Mouse (Mus musculus) neural tube, embryonic 13.5 days (tissue): ENCODE results near the gene Eef2kmt. TPM values are rescaled to one million over a fixed set of nuclear protein-coding genes. Genes with fewer than 3 reads are reported as not detected.

Source experiments
- ATAC-seq: fragments of 200-750 bp; cut with Nextera tagmentation; 2 replicates; pipeline ENCODE4 v1.8.0; 2017; ENCODE audit warnings: low read depth, mild to moderate bottlenecking, moderate TSS enrichment, moderate library complexity
- H3K27ac ChIP-seq: fragments of 300-500 bp; sonication (generic); replicated peaks from 2 replicates; pipeline ENCODE4 v1.5.1; 2015; ENCODE audit warnings: moderate library complexity, mild to moderate bottlenecking, inconsistent platforms
- H3K27me3 ChIP-seq: fragments of 300-500 bp; sonication (generic); 2 replicates; pipeline ENCODE4 v1.6.1; 2015; ENCODE audit warnings: mild to moderate bottlenecking, inconsistent platforms
- H3K36me3 ChIP-seq: fragments of 300-500 bp; sonication (generic); 2 replicates; pipeline ENCODE4 v1.6.1; 2015; ENCODE audit warnings: mild to moderate bottlenecking, inconsistent platforms
- H3K4me1 ChIP-seq: fragments of 300-500 bp; sonication (generic); replicated peaks from 2 replicates; pipeline ENCODE4 v1.6.1; 2015; ENCODE audit warnings: inconsistent platforms
- H3K4me2 ChIP-seq: fragments of 300-500 bp; sonication (generic); 2 replicates; pipeline ENCODE4 v1.6.1; 2015; ENCODE audit warnings: inconsistent platforms, mild to moderate bottlenecking, moderate library complexity
- H3K4me3 ChIP-seq: fragments of 300-500 bp; sonication (generic); 2 replicates; pipeline ENCODE4 v1.5.1; 2015; ENCODE audit warnings: mild to moderate bottlenecking, inconsistent platforms
- H3K9ac ChIP-seq: fragments of 300-500 bp; sonication (generic); 2 replicates; pipeline ENCODE4 v1.6.1; 2015; ENCODE audit warnings: moderate library complexity, mild to moderate bottlenecking, inconsistent platforms
- H3K9me3 ChIP-seq: fragments of 300-500 bp; sonication (generic); 2 replicates; pipeline ENCODE4 v1.6.1; 2016; ENCODE audit warnings: inconsistent platforms
- WGBS: fragments of 180-500 bp; shearing (Covaris S2); methylation state at CpG from one replicate; pipeline ENCODE4 v1.1.7; 2015; 5-methylcytosine and 5-hydroxymethylcytosine counted together
- polyA plus RNA-seq: library from polyadenylated mRNA; unstranded; fragments of >200 nt; fragmentation: Nextera tagmentation; extraction: Ambion mirVana; gene quantifications from 2 replicates; pipeline ENCODE4 v1.2.1, GENCODE M21; 2015

Gene Eef2kmt
- polyA plus RNA-seq = 5.5 and 8.8 TPM in 2 replicates

- 2% methylated on average over 57 of the region's 57 CpGs for WGBS
- H3K27me3 ChIP-seq = no peaks in the 10 kb centered on the region
- peak within 1 kb of the TSS; percentile 81 for H3K4me2 ChIP-seq
- no peaks in the 10 kb centered on the region for H3K9me3 ChIP-seq
- peak within 1 kb of the TSS; percentile 74 for H3K9ac ChIP-seq
- peak within 1 kb of the TSS; percentile 58 for H3K4me3 ChIP-seq
- no peaks in the 10 kb centered on the region for H3K36me3 ChIP-seq
- peak; percentile 97 for ATAC-seq
- peak within 1 kb of the TSS; percentile 68 for H3K27ac ChIP-seq
- peaks cover 15% of the 10 kb centered on the region for H3K4me1 ChIP-seq
These were observed at the start of gene Eef2kmt for GRCm38 (mm10) chr16:5255779-5256496. Gene Eef2kmt (minus strand): TSS chr16:5255983.

GRCm38 (mm10) chr16:5295238-5295637 lies 39.5 kb upstream of the Eef2kmt start:
- H3K9ac ChIP-seq = no peak overlapping the region
- no peak overlapping the region for H3K4me2 ChIP-seq
- no peak overlapping the region for H3K4me3 ChIP-seq
- no peak for ATAC-seq
- 73% methylated on average over 5 of the region's 5 CpGs for WGBS
- no peaks in the 10 kb centered on the region for H3K4me1 ChIP-seq
- H3K36me3 ChIP-seq = no peaks in the 10 kb centered on the region
- H3K27ac ChIP-seq = no peak overlapping the region
- no peaks in the 10 kb centered on the region for H3K9me3 ChIP-seq
- no peaks in the 10 kb centered on the region for H3K27me3 ChIP-seq

GRCm38 (mm10) chr16:5285376-5285775 lies 29.6 kb upstream of the Eef2kmt start:
- Histone ChIP-seq H3K9ac (no peak overlapping the region), H3K4me2 (no peak overlapping the region), H3K36me3 (no peaks in the 10 kb centered on the region), H3K9me3 (no peaks in the 10 kb centered on the region), H3K27me3 (no peaks in the 10 kb centered on the region), H3K4me1 (no peaks in the 10 kb centered on the region), H3K4me3 (no peak overlapping the region), H3K27ac (no peak overlapping the region)
- 60% methylated on average over 3 of the region's 3 CpGs for WGBS
- no peak for ATAC-seq

- H3K9me3 ChIP-seq = no peaks in the 10 kb centered on the region
- H3K4me3 ChIP-seq = no peak overlapping the region
- H3K4me2 ChIP-seq = no peak overlapping the region
- no peak overlapping the region for H3K27ac ChIP-seq
- H3K4me1 ChIP-seq = no peaks in the 10 kb centered on the region
- H3K36me3 ChIP-seq = no peaks in the 10 kb centered on the region
- ATAC-seq = no peak
- H3K9ac ChIP-seq = no peak overlapping the region
- 89% methylated on average over 9 of the region's 9 CpGs for WGBS
- no peaks in the 10 kb centered on the region for H3K27me3 ChIP-seq
These were observed 26.9 kb upstream of the Eef2kmt start for GRCm38 (mm10) chr16:5282686-5283085.

DNA sequence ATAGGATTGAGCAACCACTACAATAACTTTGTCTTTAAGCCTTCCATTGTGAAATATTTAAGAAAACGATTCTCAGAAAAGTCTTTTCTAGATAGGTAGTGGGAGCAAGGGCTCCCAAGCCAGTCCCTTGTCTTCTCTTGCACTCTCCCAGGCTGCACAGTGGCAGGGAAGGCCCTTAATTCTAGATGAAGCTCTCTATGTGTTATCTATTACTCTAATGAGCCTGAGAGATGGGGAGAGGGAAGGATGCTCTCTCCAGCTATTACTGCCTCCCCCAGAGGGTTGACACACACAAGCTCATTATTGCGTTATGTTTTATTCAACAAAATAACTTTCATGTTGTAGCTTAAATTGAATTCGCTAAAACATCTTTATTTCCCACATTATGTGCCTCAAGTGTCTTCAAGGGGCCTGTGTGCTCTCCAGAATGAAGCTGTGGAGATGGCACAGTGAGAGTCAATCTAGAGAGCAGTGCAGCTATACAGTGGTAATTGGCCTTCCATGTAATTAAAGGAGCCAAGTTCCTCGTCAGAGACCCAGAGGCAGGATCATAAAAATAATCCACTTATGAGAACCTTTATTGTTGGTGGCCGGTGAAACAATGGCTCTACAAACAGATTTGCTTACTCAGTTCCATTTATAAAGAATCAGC lies 23.9 kb upstream of the Eef2kmt start:
- H3K9me3 ChIP-seq = no peaks in the 10 kb centered on the region
- no peaks in the 10 kb centered on the region for H3K36me3 ChIP-seq
- no peak overlapping the region for H3K9ac ChIP-seq
- H3K4me3 ChIP-seq = no peak overlapping the region
- H3K4me1 ChIP-seq = no peaks in the 10 kb centered on the region
- H3K27me3 ChIP-seq = no peaks in the 10 kb centered on the region
- ATAC-seq = peak; percentile 82
- 51% methylated on average over 5 of the region's 5 CpGs for WGBS
- H3K4me2 ChIP-seq = no peak overlapping the region
- H3K27ac ChIP-seq = peak overlapping the region; percentile 52

DNA sequence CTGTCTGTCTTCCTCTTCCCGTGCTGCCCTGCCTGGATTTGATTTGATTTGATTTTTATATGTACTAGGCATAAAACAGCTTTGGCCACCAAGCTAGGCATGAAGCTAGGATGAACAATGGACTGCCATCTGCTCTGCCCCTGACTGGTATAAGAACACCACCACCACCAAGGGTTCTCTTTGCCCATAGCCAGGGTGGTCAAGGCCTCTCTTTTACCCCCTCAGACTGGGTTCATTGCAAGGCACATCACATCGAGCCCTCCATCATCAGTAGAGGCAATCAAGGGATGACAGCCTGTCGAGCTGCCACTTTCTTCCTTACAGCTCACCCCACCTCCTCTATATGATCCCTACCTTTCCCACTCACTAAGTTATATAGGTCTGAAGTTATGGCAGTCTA lies 16.6 kb upstream of the Eef2kmt start:
- H3K4me2 ChIP-seq = no peak overlapping the region
- no peaks in the 10 kb centered on the region for H3K4me1 ChIP-seq
- no peak overlapping the region for H3K27ac ChIP-seq
- H3K9ac ChIP-seq = no peak overlapping the region
- 86% methylated on average over 3 of the region's 3 CpGs for WGBS
- no peaks in the 10 kb centered on the region for H3K27me3 ChIP-seq
- H3K36me3 ChIP-seq = no peaks in the 10 kb centered on the region
- ATAC-seq = no peak
- H3K4me3 ChIP-seq = no peak overlapping the region
- H3K9me3 ChIP-seq = no peaks in the 10 kb centered on the region

- 84% methylated on average over 4 of the region's 4 CpGs for WGBS
- Histone ChIP-seq H3K9me3 (0 out of 2 replicates have a peak, but pooled peaks cover under 1% of the 10 kb centered on the region), H3K27me3 (no peaks in the 10 kb centered on the region), H3K4me2 (no peak overlapping the region), H3K4me3 (no peak overlapping the region), H3K27ac (no peak overlapping the region), H3K36me3 (no peaks in the 10 kb centered on the region), H3K4me1 (no peaks in the 10 kb centered on the region), H3K9ac (no peak overlapping the region)
- no peak; the same call in 1 of the 2 replicates for ATAC-seq
These were observed 15.7 kb upstream of the Eef2kmt start for GRCm38 (mm10) chr16:5271411-5272035.

DNA sequence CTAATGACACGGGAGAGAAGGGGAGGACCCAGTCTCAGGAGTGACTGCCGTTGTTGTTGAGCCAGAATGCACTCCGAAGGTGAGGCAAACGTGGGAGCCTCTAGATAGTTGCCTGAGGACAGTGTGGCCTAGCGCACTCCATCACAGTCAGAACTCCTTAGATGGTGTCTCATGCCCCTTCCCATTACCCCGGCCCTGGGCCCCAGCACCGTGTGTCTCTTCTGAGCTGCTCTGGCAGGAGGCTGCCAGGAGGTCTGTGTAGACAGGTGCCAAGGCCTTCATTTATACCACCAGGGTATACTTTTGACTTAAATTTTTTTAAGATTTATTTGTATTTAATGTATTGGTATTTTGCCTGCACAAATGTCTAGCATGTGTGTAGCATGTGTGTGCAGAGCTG lies 8.1 kb upstream of the Eef2kmt start:
- H3K4me3 ChIP-seq = no peak overlapping the region
- WGBS = 85% methylated on average over 7 of the region's 7 CpGs
- no peak overlapping the region for H3K9ac ChIP-seq
- H3K36me3 ChIP-seq = no peaks in the 10 kb centered on the region
- no peaks in the 10 kb centered on the region for H3K27me3 ChIP-seq
- H3K9me3 ChIP-seq = peaks cover 11% of the 10 kb centered on the region; the same call in 1 of the 2 replicates
- no peak overlapping the region for H3K4me2 ChIP-seq
- H3K27ac ChIP-seq = no peak overlapping the region
- no peak for ATAC-seq
- no peaks in the 10 kb centered on the region for H3K4me1 ChIP-seq

- Histone ChIP-seq H3K27me3 (no peaks in the 10 kb centered on the region), H3K9me3 (peaks cover 11% of the 10 kb centered on the region; the same call in 1 of the 2 replicates), H3K4me3 (no peak overlapping the region), H3K4me2 (no peak overlapping the region), H3K27ac (no peak overlapping the region), H3K9ac (no peak overlapping the region), H3K4me1 (no peaks in the 10 kb centered on the region), H3K36me3 (no peaks in the 10 kb centered on the region)
- no peak for ATAC-seq
- WGBS = 74% methylated on average over 8 of the region's 8 CpGs
These were observed 7.4 kb upstream of the Eef2kmt start for GRCm38 (mm10) chr16:5263156-5263555.

DNA sequence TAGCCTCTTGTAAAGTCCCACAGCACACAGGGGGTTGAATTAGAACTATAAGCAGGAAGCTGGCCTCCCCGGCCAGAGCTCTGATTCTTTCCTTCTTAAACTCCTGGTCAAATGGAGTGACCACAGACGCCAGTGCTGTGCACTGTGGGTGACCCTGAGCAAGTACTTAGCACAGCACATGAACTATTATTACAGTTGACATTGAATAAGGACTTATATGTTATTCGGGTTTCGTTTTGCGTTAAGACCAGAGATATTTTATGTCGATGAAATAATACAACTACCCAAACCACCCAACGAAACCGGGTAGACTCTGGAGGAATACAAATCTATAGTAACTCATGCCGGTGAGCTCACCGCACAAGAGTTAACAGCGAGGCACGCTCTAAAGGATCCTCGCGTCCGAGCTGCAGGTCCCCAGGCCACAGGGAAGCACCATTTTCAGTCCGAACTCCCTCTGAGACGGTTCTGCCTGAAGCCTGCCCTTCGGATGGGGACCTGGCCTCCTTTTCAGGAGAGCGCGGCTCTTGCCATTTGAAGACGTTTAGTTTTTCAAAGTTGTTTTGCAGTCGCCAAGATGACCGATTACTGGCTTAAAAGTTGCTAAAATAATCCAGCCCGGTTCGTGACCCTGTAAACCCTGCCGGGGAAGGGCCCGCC lies 572 bp downstream of the Eef2kmt start:
- no peaks in the 10 kb centered on the region for H3K27me3 ChIP-seq
- H3K4me2 ChIP-seq = peak overlapping the region; percentile 81
- ATAC-seq = 0 out of 2 replicates have a peak, but pooled peaks have one; percentile 12
- H3K4me3 ChIP-seq = peak overlapping the region; percentile 58
- H3K27ac ChIP-seq = peak overlapping the region; percentile 68
- peaks cover 15% of the 10 kb centered on the region for H3K4me1 ChIP-seq
- H3K9ac ChIP-seq = peak overlapping the region; percentile 74
- 3% methylated on average over 27 of the region's 27 CpGs for WGBS
- H3K36me3 ChIP-seq = no peaks in the 10 kb centered on the region
- H3K9me3 ChIP-seq = no peaks in the 10 kb centered on the region

- H3K4me1 ChIP-seq = peaks cover 15% of the 10 kb centered on the region
- peak overlapping the region; percentile 58 for H3K4me3 ChIP-seq
- 6% methylated on average over 15 of the region's 15 CpGs for WGBS
- no peaks in the 10 kb centered on the region for H3K9me3 ChIP-seq
- peaks cover 4% of the 10 kb centered on the region for H3K36me3 ChIP-seq
- H3K27me3 ChIP-seq = no peaks in the 10 kb centered on the region
- H3K9ac ChIP-seq = peak overlapping the region; percentile 74; the same call in 1 of the 2 replicates
- 0 out of 2 replicates have a peak, but pooled peaks have one; percentile 10 for ATAC-seq
- H3K27ac ChIP-seq = 0 out of 2 replicates have a peak overlapping the region, but pooled peaks have one; percentile 28
- peak overlapping the region; percentile 81 for H3K4me2 ChIP-seq
These were observed 1.3 kb downstream of the Eef2kmt start for GRCm38 (mm10) chr16:5254346-5255025.
